ENCODE assay signal across 9 mouse cellular contexts in the genomic region with DNA sequence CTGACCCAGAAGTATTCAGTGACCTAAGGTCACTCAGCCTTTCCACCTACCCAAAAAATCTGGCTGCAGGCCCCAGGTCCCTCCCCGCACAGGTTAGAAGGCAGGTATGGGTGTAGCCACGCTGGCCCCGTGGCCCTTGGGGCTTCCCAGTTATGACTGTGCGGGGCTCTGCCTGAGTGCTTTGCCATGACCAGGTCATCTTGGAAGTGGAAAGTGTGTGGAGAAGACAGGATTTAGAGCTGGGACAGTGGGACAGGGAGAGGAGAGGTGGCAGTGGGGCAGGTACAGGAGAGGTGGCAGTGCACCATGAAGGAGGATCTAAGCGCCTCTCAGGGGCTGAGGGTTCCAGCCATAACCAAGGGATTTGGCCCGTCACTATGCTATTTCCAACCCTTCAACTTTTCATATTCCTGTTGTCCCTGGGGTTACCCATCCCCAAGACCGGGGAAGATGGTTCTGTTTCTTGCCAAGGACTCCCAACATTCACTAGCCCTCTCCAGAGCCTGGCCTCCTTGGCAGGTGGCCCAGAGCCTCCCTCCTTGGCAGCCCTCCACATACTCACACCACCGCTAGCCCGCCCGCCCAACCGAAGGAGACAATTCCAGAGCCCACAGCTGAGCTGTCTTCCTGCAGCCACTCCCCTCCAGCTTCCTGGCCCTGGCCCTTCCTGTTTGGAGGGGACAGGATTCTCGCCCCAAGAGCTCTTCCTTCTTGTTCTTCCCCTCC. TPM values are rescaled to one million over a fixed set of nuclear protein-coding genes. Genes with fewer than 3 reads are reported as not detected.
DNase-seq lines count a peak whose midpoint lies in the region; ATAC-seq and TF ChIP-seq lines count a peak whose summit lies in the region.
"Had no signal": no experiment of that assay in that cellular context is flagged by ENCODE, and none has a peak within 500 bp of the region (broad histone marks: within the 10 kb centered on the region; RNA-seq: fewer than 3 reads in every experiment).

No protein-coding gene starts in this region.

- H3K27me3 ChIP-seq in cerebellum, adult 2 months (ENCODE audit: control insufficient read depth, insufficient read depth, low read length), result no peaks in the 10 kb centered on the region
- H3K27me3 ChIP-seq in kidney, embryonic 16.5 days (ENCODE audit: insufficient read depth, low read length), result no peaks in the 10 kb centered on the region

- H3K4me2 ChIP-seq in kidney, embryonic 16.5 days (replicated peaks; ENCODE audit: low read depth, low read length), result no peak overlapping the region

- peaks cover 41% of the 10 kb centered on the region for H3K36me3 ChIP-seq in kidney, embryonic 16.5 days (ENCODE audit: insufficient read depth, low read length)

- no peak overlapping the region for H3K4me3 ChIP-seq in cerebellum, adult 2 months (replicated peaks; ENCODE audit: insufficient read depth, low read depth, low read length)
- H3K4me3 ChIP-seq in kidney, embryonic 16.5 days (ENCODE audit: low read length), result no peak overlapping the region

- TF ChIP-seq POLR2A in cerebellum, adult 2 months (IDR thresholded peaks at IDR 0.05; ENCODE audit: borderline replicate concordance, insufficient read depth, low read length), result no peak

- DNase-seq in cerebellum, adult 2 months, result peak; percentile 30 to 38
- DNase-seq in cerebellum, adult 11-12 months, result no peak
- peak; percentile 45 to 61 for DNase-seq in adrenal gland, postnatal 4 days (ENCODE audit: low spot score in 2 of 2)
- peak; percentile 92 for DNase-seq in heart, adult 8-10 months (ENCODE audit: low spot score)
- DNase-seq in lung, adult 18-20 months, result peak; percentile 89 to 93
- peak; percentile 45 to 51 for DNase-seq in right cerebral cortex, adult 2 months (ENCODE audit: low spot score in 2 of 2)

- ATAC-seq in kidney, embryonic 16.5 days (ENCODE audit: low FRiP score, low TSS enrichment), result peak; percentile 37
- no peak for ATAC-seq in monocyte, adult 5-6 weeks (replicated peaks; ENCODE audit: insufficient number of reproducible peaks, low FRiP score, low TSS enrichment, poor library complexity, severe bottlenecking)

- H3K4me1 ChIP-seq in cerebellum, adult 2 months (ENCODE audit: control insufficient read depth, insufficient read depth, low read length), result no peaks in the 10 kb centered on the region
- H3K4me1 ChIP-seq in kidney, embryonic 16.5 days (ENCODE audit: insufficient read depth, low read length), result peaks cover 60% of the 10 kb centered on the region

- no peak for TF ChIP-seq CTCF in cerebellum, adult 2 months (IDR thresholded peaks at IDR 0.05; ENCODE audit: borderline replicate concordance, insufficient read depth, low read depth, low read length)

- no peaks in the 10 kb centered on the region for H3K9me3 ChIP-seq in kidney, embryonic 16.5 days (ENCODE audit: low read length)

- H3K9ac ChIP-seq in kidney, embryonic 16.5 days (replicated peaks; ENCODE audit: low read length), result no peak overlapping the region; the same call in 1 of the 2 replicates

- WGBS in cerebellum, adult 2 months, result 47% methylated on average over 12 of the region's 12 CpGs
- WGBS in kidney, embryonic 16.5 days, result 59% methylated on average over 12 of the region's 12 CpGs

- no peak overlapping the region for H3K27ac ChIP-seq in cerebellum, adult 2 months (ENCODE audit: insufficient read depth, low read length)
- peak overlapping the region; percentile 82 for H3K27ac ChIP-seq in kidney, embryonic 16.5 days (ENCODE audit: low read length)

RNA-seq across cellular contexts. Expression of a gene that starts 13.3 kb away (rescaled TPM):
- 3.0 and 3.2 TPM in 2 replicates for polyA plus RNA-seq in cerebellum, adult 2 months (2012; rRNA removed)
- total RNA-seq in adrenal gland, postnatal 4 days (2021), result 10 to 100 TPM; 13.3 to 14.0 TPM
- total RNA-seq in heart, adult 8-10 months (2022), result 1 to 10 TPM; 3.0 to 5.7 (median 4.4) TPM
- 20.1 and 21.0 TPM in 2 replicates for polyA plus RNA-seq in kidney, embryonic 16.5 days (2015; fragmentation: Nextera tagmentation; extraction: Ambion mirVana)
- total RNA-seq in monocyte, adult 5-6 weeks (2017), result 1.1 to 11.3 TPM (median 1.8 TPM) in 3 replicates

RNA-seq across cellular contexts. Expression of a gene that starts 18.9 kb away (rescaled TPM):
- 0.06 and 0.08 TPM in 2 replicates for polyA plus RNA-seq in cerebellum, adult 2 months (2012; rRNA removed)
- total RNA-seq in adrenal gland, postnatal 4 days (2021), result under 1 TPM; 0.28 to 0.42 TPM
- total RNA-seq in heart, adult 8-10 months (2022), result under 1 TPM in 1 of 4 experiments, not detected in 3; 0.57 TPM
- 0.05 and 0.08 TPM in 2 replicates for polyA plus RNA-seq in kidney, embryonic 16.5 days (2015; fragmentation: Nextera tagmentation; extraction: Ambion mirVana)
- total RNA-seq in monocyte, adult 5-6 weeks (2017), result 0.86 to 2.6 TPM (median 1.9 TPM) in 3 replicates
- total RNA-seq: left cerebral cortex, postnatal 25 days had no signal

RNA-seq across cellular contexts. Expression of a gene that starts 28.5 kb away (rescaled TPM):
- polyA plus RNA-seq in cerebellum, adult 2 months (2012; rRNA removed), result 12.1 and 12.5 TPM in 2 replicates
- 10 to 100 TPM; 21.5 to 24.9 TPM for total RNA-seq in adrenal gland, postnatal 4 days (2021)
- 10 to 100 TPM in 3 of 4 experiments, 1 to 10 TPM in 1; 9.2 to 15.2 (median 14.8) TPM for total RNA-seq in heart, adult 8-10 months (2022)
- polyA plus RNA-seq in kidney, embryonic 16.5 days (2015; fragmentation: Nextera tagmentation; extraction: Ambion mirVana), result 34.8 and 39.3 TPM in 2 replicates
- total RNA-seq in monocyte, adult 5-6 weeks (2017), result 0.97 to 4.5 TPM (median 1.2 TPM) in 3 replicates

RNA-seq across cellular contexts. Expression of a gene that starts 47.4 kb away (rescaled TPM):
- polyA plus RNA-seq in cerebellum, adult 2 months (2012; rRNA removed), result 154 and 166 TPM in 2 replicates
- total RNA-seq in adrenal gland, postnatal 4 days (2021), result 10 to 100 TPM; 61.4 to 65.6 TPM
- total RNA-seq in heart, adult 8-10 months (2022), result 10 to 100 TPM; 65.4 to 71.4 (median 68.7) TPM
- 157 and 179 TPM in 2 replicates for polyA plus RNA-seq in kidney, embryonic 16.5 days (2015; fragmentation: Nextera tagmentation; extraction: Ambion mirVana)
- 36.9 to 49.4 TPM (median 40.6 TPM) in 3 replicates for total RNA-seq in monocyte, adult 5-6 weeks (2017)
